Mouse (Mus musculus) liver, embryonic 11.5 days (tissue): ENCODE results near the gene Disp3. TPM values are rescaled to one million over a fixed set of nuclear protein-coding genes. Genes with fewer than 3 reads are reported as not detected.

Source experiments
- ATAC-seq: fragments of 200-750 bp; cut with Nextera tagmentation; replicated peaks from 2 replicates; pipeline ENCODE4 v1.8.0; 2017; ENCODE audit warnings: moderate number of reproducible peaks, mild to moderate bottlenecking, moderate TSS enrichment, moderate library complexity; ENCODE audit not compliant: low FRiP score
- DNase-seq: peaks from one replicate; pipeline ENCODE4 v3.0.0-alpha.2; 2017; ENCODE audit warnings: low spot score
- H3K27ac ChIP-seq: fragments of 300-500 bp; sonication (generic); 2 replicates; pipeline ENCODE4 v1.5.1; 2014; ENCODE audit warnings: mild to moderate bottlenecking, low read depth, low read length, control low read depth
- H3K27me3 ChIP-seq: fragments of 300-500 bp; sonication (generic); replicated peaks from 2 replicates; pipeline ENCODE4 v1.6.1; 2014; ENCODE audit warnings: low read length, mixed read lengths; ENCODE audit not compliant: control insufficient read depth, insufficient read depth
- H3K36me3 ChIP-seq: fragments of 300-500 bp; sonication (generic); 2 replicates; pipeline ENCODE4 v1.6.1; 2014; ENCODE audit warnings: mild to moderate bottlenecking, low read length, moderate library complexity, mixed read lengths; ENCODE audit not compliant: control insufficient read depth, insufficient read depth
- H3K4me1 ChIP-seq: fragments of 300-500 bp; sonication (generic); replicated peaks from 2 replicates; pipeline ENCODE4 v1.6.1; 2014; ENCODE audit warnings: low read length, mixed read lengths; ENCODE audit not compliant: control insufficient read depth, insufficient read depth
- H3K4me2 ChIP-seq: fragments of 300-500 bp; sonication (generic); 2 replicates; pipeline ENCODE4 v1.6.1; 2014; ENCODE audit warnings: mild to moderate bottlenecking, control low read depth, moderate library complexity
- H3K4me3 ChIP-seq: fragments of 300-500 bp; sonication (generic); 2 replicates; pipeline ENCODE4 v1.5.1; 2014; ENCODE audit warnings: low read depth, low read length, control low read depth
- H3K9ac ChIP-seq: fragments of 300-500 bp; sonication (generic); 2 replicates; pipeline ENCODE4 v1.6.1; 2014; ENCODE audit warnings: low read depth, low read length, control low read depth
- H3K9me3 ChIP-seq: fragments of 300-500 bp; sonication (generic); 2 replicates; pipeline ENCODE4 v1.6.1; 2016; ENCODE audit warnings: low read length, inconsistent platforms, mixed read lengths; ENCODE audit not compliant: control insufficient read depth
- WGBS: fragments of 180-500 bp; shearing (Covaris S2); extraction: QIAGEN DNeasy Blood & Tissue Kit; methylation state at CpG from one replicate; pipeline ENCODE4 v1.1.7; 2014; 5-methylcytosine and 5-hydroxymethylcytosine counted together
- polyA plus RNA-seq: library from polyadenylated mRNA; unstranded; fragments of >200 nt; fragmentation: Nextera tagmentation; extraction: Ambion mirVana; gene quantifications from 2 replicates; pipeline ENCODE4 v1.2.1, GENCODE M21; 2014

The Disp3 gene
- polyA plus RNA-seq, 1 experiment from 2014 or later: not detected

DNA sequence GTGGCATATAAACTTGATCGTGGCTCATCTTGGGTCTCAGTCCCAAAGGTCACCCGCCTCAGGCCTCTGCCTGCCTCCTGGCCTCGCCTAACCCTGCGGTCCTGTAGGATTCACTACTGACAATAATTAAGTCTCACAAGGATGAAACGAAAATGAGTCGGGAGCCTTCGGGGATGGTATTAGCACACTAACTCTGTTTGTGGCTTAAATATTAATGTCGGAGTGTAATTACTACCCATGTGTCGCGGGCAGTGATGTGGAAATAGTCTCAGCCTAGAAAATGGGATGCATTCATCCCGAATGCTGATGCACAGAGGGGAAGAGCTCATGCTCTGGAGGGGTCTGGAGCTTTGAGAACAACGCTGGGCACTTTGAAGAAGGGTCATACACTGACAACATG, 31.6 kb upstream of the Disp3 start:
- DNase-seq (no peak), ATAC-seq (no peak)
- Histone ChIP-seq H3K4me1 (no peaks in the 10 kb centered on the region), H3K9me3 (no peaks in the 10 kb centered on the region), H3K9ac (no peak overlapping the region), H3K4me3 (no peak overlapping the region), H3K36me3 (no peaks in the 10 kb centered on the region), H3K27me3 (no peaks in the 10 kb centered on the region), H3K4me2 (no peak overlapping the region), H3K27ac (no peak overlapping the region)
- WGBS: 85% methylated on average over 12 of the region's 12 CpGs

DNA sequence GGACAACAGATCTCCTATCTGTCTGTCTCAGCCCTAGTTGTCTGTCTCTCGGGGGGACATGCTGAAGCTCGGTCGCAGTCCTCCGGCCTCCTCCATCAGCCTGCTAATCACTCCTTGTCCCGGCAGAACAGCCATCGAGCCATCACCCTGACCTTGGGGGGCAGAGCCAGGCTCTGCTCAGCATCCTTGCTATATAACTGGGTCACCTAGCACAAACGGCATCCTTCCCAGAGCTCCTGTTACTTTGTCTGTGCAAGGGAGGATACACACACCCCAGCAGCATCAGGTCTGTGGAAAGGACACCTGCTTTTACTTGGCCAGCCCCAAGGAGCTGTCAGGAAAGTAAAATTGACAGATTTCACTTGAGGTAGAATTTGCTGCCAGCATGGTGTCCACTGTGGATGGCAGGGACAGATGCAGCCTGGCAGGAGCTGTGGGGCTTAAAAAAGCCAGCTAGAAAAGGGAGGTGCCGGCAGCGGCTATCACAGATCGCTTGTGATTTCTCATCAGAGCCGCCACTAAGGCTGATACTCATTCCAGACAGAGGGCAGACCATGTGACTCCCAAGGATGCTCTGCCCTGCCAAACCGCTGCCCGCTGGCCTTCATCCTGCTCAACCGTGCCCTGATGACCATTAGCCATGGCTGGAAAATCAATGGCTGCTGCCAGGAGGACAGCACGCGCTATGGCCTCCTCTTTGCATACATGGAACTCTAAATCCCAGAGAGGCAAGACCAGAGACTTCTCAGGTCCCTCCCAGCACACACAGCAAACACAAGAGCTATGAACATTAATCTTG, 27.8 kb upstream of the Disp3 start:
- no peaks in the 10 kb centered on the region for H3K9me3 ChIP-seq
- no peaks in the 10 kb centered on the region for H3K36me3 ChIP-seq
- H3K4me3 ChIP-seq: no peak overlapping the region
- H3K27ac ChIP-seq: no peak overlapping the region
- no peaks in the 10 kb centered on the region for H3K27me3 ChIP-seq
- H3K9ac ChIP-seq: no peak overlapping the region
- WGBS: 82% methylated on average over 16 of the region's 16 CpGs
- no peak overlapping the region for H3K4me2 ChIP-seq
- no peak for DNase-seq
- H3K4me1 ChIP-seq: no peaks in the 10 kb centered on the region
- no peak for ATAC-seq

DNA sequence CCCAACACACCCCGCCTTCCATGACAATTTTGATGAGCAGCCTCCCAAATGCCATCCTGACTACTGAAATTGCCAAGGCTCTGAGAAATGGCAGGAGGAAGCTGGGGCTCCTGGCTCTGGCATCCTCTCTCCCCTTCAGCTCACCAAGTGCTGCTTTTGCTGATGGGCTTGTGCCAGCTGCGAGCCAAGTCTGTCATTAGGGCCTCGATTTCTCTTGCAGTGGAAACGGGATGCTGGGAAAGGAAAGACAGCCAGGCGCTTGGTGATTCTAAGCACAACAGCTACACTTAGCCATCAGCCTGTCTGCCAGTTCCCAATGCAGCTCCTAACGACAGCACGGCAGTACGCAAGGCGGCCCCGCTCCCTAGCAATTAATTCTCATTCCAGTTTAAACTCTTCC, 26.6 kb upstream of the Disp3 start:
- Histone ChIP-seq H3K4me3 (no peak overlapping the region), H3K27ac (no peak overlapping the region), H3K9ac (no peak overlapping the region), H3K27me3 (no peaks in the 10 kb centered on the region), H3K9me3 (no peaks in the 10 kb centered on the region), H3K4me2 (no peak overlapping the region), H3K36me3 (no peaks in the 10 kb centered on the region), H3K4me1 (no peaks in the 10 kb centered on the region)
- no peak for DNase-seq
- 77% methylated on average over 10 of the region's 10 CpGs for WGBS
- ATAC-seq: no peak

DNA sequence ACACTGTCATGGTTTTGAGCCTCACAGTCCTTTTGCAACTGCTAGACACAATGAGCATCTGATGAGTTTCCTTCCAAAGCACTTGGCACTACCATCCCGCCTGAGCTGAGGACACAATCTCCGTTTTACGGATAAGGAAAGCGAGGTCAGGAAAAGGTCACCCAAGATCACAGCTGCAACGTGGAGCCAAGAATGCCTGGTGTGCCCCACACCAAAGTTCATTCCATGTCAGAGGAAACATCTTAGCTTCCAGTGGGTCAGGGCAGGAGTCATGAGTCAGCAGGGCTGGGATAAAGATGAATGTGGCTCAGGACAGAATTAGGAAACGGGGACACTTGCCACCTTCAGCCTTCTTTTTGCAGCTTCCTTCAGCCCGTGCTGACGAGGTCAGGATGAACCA, 25.8 kb upstream of the Disp3 start:
- 27% methylated on average over 8 of the region's 8 CpGs for WGBS

DNA sequence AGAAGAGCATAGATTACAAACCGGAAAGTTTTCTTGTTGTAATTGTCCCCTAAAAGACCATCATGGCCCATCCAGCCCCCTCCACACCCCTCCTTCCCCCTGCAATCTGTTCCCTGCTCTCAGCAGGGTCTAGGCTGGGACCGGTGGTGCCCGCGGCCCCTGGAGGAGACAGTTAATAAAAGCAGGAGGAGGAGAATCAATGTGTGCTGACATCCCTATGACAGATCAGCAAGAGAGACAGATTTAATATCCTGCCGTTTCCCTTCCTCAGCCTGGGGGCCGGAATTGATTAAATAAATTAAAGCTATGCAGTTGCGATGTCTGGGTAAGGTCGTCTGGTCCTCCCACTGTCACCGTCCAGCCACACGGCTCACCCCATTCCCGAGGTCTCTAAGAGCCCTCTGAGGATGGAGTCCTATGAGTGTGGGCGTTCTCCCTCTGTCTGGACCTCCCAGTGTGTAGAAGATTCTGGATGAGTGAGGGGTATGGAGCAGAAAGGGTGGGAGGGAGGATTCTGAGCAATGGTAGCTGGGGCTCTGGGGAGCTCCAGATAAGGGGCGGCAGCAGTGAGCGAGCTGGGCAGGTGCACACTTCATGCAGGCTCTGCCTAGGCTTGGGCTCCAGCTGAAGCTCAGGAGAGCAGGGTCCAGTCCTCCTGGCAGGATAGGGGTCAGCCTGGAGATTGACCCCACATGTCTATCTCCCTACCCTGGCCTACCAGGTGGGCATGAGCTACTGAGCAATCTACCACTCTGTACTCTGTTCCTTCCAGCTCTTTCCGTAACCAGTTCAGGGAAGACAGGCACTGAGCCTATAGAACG, 24.7 kb upstream of the Disp3 start:
- H3K36me3 ChIP-seq: no peaks in the 10 kb centered on the region
- no peak overlapping the region for H3K4me2 ChIP-seq
- WGBS: 65% methylated on average over 16 of the region's 16 CpGs
- H3K27me3 ChIP-seq: no peaks in the 10 kb centered on the region
- no peak overlapping the region for H3K27ac ChIP-seq
- H3K9ac ChIP-seq: no peak overlapping the region
- no peak overlapping the region for H3K4me3 ChIP-seq
- no peak for ATAC-seq
- H3K4me1 ChIP-seq: no peaks in the 10 kb centered on the region
- DNase-seq: no peak
- H3K9me3 ChIP-seq: no peaks in the 10 kb centered on the region

More for the DNA sequence above, 25.8 kb upstream of the Disp3 start:
- H3K9me3 ChIP-seq: no peaks in the 10 kb centered on the region
- DNase-seq (no peak), ATAC-seq (no peak)
- no peaks in the 10 kb centered on the region for H3K27me3 ChIP-seq
- H3K27ac ChIP-seq: no peak overlapping the region
- H3K36me3 ChIP-seq: no peaks in the 10 kb centered on the region
- H3K4me3 ChIP-seq: no peak overlapping the region
- H3K4me2 ChIP-seq: no peak overlapping the region
- no peak overlapping the region for H3K9ac ChIP-seq
- no peaks in the 10 kb centered on the region for H3K4me1 ChIP-seq

DNA sequence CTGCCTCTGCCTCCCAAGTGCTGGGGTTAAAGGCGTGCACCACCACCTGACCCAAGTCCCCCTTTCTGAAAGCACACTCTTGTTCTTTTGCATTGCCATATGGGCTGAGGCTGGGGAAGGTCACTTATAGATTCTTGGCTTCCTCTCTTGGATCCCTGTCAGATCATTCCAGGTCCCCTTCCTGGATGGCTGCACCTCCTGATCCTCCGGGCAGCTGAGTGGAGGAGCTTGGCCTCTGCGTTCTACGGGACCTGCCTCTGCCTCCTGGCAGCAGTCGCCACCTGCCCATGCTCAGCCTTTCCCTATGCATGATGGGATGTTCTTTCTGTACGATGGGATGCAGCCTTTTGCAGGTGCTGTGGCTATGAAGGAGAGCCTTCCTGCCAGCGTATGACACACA, 23.1 kb upstream of the Disp3 start:
- H3K9me3 ChIP-seq: no peaks in the 10 kb centered on the region
- ATAC-seq (no peak), DNase-seq (no peak)
- no peaks in the 10 kb centered on the region for H3K36me3 ChIP-seq
- no peak overlapping the region for H3K9ac ChIP-seq
- H3K4me3 ChIP-seq: no peak overlapping the region
- no peaks in the 10 kb centered on the region; the same call in 1 of the 2 replicates for H3K4me1 ChIP-seq
- H3K27ac ChIP-seq: no peak overlapping the region
- no peak overlapping the region for H3K4me2 ChIP-seq
- WGBS: 81% methylated on average over 7 of the region's 7 CpGs
- no peaks in the 10 kb centered on the region for H3K27me3 ChIP-seq

DNA sequence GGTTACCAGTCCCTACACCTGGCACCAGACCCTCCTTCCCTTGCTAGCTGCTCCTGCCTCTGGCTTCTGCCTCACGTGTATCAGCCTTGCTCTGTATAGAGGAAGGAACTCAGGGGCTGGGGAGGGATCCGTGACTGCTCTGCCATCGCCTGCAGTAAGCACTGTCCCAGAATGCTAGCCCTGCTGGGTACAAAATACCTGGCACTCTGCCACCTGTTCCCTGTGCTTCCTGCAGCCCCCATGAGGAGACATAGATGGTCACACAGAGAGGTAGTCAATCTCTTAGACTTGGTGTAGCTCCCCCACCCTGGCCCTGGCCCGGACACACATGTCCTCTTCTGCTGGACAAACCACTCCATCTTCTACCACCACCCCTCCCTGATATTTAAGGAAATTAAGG, 22.4 kb upstream of the Disp3 start:
- 54% methylated on average over 4 of the region's 4 CpGs for WGBS
- H3K9me3 ChIP-seq: no peaks in the 10 kb centered on the region
- no peak overlapping the region for H3K4me3 ChIP-seq
- no peaks in the 10 kb centered on the region; the same call in 1 of the 2 replicates for H3K4me1 ChIP-seq
- ATAC-seq: no peak
- H3K9ac ChIP-seq: no peak overlapping the region
- no peaks in the 10 kb centered on the region for H3K36me3 ChIP-seq
- H3K27ac ChIP-seq: no peak overlapping the region
- H3K27me3 ChIP-seq: no peaks in the 10 kb centered on the region
- H3K4me2 ChIP-seq: no peak overlapping the region
- DNase-seq: no peak

DNA sequence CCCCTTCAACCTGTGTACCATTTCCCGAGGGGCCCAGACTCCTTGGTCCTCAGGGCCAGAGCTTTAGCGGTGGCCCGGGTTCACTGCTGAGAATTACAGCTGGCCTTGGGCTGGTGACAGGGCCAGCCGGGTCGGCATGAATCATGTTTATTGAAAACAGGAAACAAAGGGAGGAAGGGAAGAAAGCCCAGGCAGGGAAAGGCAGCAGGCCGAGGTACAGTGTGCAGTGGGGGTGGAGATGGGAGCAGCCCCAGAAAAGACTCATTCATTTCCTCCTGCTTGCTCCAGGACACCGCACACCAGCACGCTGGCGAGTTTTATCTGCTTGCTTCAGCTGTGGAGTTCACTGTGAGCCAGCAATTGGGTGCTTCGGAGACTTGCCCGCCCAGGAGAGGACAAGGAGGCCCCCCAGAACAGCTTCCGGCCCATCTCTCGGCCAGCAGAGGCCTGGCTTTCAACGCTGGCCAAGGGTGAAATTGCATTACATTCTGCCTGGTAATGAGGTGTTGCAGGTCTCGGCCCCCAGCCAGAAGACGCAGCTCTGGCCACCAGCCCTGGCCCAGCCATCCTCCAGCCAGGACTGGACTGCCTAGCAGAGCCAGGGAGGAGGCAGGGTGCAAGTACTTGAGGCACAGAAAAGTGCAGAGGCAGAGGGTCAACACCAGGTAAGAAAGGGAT, 18.8 kb upstream of the Disp3 start:
- Histone ChIP-seq H3K27me3 (no peaks in the 10 kb centered on the region), H3K36me3 (no peaks in the 10 kb centered on the region), H3K4me2 (peak overlapping the region; percentile 22; the same call in 1 of the 2 replicates), H3K4me1 (no peaks in the 10 kb centered on the region; the same call in 1 of the 2 replicates), H3K9ac (no peak overlapping the region), H3K4me3 (no peak overlapping the region), H3K27ac (peak overlapping the region; percentile 50), H3K9me3 (no peaks in the 10 kb centered on the region)
- WGBS: 24% methylated on average over 16 of the region's 16 CpGs
- peak; percentile 78 for ATAC-seq
- DNase-seq: no peak
